Mouse (Mus musculus): ENCODE measurements at regions not wholly inside any gene's neighbourhood (a gene's known extent, or its start where the extent isn't known, plus 50 kb on each side); places are given as distances from the start of the nearest gene placed in this dataset.

- no peak for DNase-seq
Observed at GRCm38 (mm10) chr4:55802101-55802500, 269.8 kb upstream of the Klf4 start.

DNA sequence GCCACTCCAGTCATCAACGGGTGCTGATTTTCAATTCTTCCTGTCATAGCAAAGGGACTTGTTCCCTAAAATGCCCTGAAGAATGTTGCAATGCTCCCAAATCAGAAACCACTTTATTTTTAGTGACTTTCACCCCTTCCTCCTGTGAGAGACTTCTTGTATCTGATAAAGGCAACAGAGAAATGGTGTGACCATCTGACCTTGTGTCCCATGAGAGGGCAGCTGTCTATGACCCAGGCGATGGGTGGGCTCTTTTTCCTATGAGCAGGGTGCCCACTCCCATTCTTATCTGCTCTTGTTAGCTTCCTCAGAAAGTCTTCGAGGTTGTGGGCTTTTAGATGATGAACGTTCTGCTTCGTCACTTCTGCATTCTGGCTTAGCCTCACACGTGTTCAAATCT lies 265.8 kb upstream of the Klf4 start:
- no peak for DNase-seq

GRCm38 (mm10) chr4:55781329-55781847 lies 249.1 kb upstream of the Klf4 start:
- no peak for DNase-seq

GRCm38 (mm10) chr4:55779581-55779980 lies 247.3 kb upstream of the Klf4 start:
- no peak for DNase-seq

- DNase-seq = no peak
Observed at GRCm38 (mm10) chr4:55775858-55776257, 243.6 kb upstream of the Klf4 start.

DNA sequence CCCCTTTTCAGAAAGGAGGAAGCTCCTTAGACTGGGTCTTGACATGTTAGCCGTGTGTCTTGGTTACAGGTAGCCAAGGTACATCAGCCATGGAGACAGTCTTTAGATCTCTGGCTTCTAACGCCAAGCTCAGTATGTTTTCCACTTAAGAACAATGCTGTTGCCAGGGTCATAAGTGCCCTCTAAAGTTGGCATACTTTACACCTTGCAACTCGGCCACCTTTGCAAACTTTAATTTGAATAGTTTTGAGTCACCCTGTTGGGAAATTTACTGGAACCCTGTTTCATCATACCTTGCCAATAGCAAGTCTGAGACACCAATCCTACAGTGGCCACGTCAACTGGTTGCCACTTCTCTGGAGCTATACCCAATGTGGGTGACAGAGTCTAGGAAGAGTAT lies 242.3 kb upstream of the Klf4 start:
- no peak for DNase-seq

GRCm38 (mm10) chr4:55769656-55770055 lies 237.4 kb upstream of the Klf4 start:
- no peak for DNase-seq

- no peak for DNase-seq
Observed at GRCm38 (mm10) chr4:55768325-55768724, 236.1 kb upstream of the Klf4 start.

- no peak for DNase-seq
Observed at GRCm38 (mm10) chr4:55767133-55767532, 234.9 kb upstream of the Klf4 start.

- DNase-seq = no peak
Observed at GRCm38 (mm10) chr4:55765780-55766179, 233.5 kb upstream of the Klf4 start.

- no peak for DNase-seq
Observed at GRCm38 (mm10) chr4:55763112-55763511, 230.8 kb upstream of the Klf4 start.

DNA sequence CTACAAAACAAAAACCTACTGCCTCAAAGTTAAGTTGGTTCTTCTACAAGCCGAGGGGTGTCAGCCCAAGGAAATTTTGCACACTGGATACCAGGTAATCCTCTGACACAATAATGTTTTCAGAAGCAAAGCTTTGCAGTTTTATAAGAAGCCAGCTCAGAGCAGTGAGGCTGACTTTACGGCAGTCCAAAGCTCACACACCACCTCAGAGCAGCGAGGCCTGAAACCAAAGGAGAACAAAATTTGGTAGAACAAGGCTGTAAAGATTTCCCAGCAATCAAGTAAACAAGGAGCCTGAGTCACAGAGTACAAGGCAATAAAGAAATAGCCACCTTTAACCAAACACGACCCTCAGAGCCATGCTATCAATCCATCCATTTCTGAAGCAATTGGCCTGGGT lies 230.1 kb upstream of the Klf4 start:
- no peak for DNase-seq

GRCm38 (mm10) chr4:55757148-55757927 lies 225.1 kb upstream of the Klf4 start:
- no peak for DNase-seq

DNA sequence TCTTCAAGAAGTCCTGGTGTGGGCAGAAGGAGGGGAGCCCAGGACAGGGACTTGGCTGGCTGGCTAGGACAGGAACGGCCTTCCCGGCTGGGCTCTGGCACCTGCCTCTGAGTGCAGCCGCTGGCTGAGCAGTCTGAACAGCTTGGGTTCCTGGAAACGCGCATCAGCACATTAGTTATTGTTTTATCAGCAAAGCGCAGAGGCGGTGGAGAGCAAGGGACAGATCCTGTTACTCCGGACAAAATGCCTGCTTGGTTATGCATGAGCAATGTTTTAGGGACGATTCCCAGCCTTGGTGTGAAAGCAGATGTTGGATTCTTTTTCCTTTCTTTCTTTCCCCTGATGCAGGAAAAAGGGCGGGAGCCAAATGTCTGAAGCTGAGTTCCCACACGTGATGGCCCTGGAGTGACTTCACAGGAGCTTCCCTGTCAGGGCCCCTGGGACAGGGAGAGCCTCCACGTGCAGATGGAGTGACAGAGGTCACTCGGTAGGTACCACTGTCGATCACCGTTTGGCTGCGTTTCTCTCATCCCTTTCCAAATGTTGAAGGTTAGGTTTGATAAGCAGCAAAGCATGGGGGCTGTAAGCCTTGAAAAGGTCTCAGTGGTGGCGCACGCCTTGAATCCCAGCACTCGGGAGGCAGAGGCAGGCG lies 217.8 kb upstream of the Klf4 start:
- no peak for DNase-seq

GRCm38 (mm10) chr4:55741355-55741754 lies 209.1 kb upstream of the Klf4 start:
- DNase-seq = no peak

DNA sequence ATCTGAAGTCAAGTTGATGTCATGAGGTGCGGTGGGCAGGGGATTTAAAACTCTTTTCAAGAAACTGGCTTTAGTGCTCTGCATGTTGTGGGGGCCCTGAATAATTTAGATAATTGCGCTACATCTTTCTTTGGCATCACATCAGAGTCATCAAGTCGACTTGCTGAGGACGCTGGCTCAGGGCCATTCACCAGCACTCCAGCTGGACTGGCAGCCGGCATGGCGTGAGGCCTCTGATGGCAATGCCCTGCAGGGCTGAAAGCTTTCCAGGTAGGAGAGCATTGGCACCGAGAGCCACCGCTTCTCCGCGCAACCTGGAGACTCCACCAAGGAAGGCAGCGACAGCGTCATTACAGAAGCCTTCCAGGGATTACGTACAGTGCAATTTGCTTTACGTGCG lies 207.8 kb upstream of the Klf4 start:
- peak; percentile 70 to 78 for DNase-seq

- no peak for DNase-seq
Observed at GRCm38 (mm10) chr4:55738714-55739113, 206.4 kb upstream of the Klf4 start.

DNA sequence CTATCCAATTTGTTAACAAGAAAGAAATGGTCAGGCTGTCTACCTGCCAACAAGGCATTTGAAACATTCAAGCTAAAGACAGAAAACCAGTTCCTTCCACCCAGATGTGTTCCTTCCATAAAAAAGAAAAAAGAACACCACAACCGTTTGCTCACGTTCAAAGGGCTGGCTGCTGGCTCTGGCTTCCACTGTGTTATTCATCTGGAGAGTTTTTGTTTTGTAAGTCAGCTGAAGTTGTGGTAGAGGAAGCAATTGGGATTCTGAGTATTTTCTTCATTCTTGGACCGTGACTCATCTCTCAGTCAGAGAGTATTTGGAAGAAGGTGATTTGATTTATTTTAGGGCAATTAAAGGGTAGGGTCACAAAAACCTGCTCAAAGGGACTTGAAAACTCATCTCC lies 203.2 kb upstream of the Klf4 start:
- DNase-seq = no peak

DNA sequence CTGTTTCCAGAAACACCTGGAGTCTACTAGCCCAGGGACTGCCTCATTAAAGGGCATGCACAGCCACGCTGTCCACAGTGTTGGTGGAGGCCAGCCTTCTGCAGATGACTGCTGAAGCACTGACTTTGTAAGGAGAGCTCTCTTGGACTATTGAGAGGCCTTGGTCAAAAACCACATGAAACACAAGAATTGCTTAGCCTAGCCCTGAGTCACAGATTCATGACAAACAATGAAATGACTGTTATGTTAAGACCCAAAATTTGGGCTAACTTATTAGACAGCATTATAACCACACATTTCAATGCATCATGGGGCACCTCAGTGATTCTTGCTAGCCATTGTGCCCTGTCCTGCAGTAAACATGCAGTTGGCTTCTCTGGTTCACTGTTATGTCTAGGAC lies 202.1 kb upstream of the Klf4 start:
- no peak for DNase-seq

GRCm38 (mm10) chr4:55733223-55733622 lies 201.0 kb upstream of the Klf4 start:
- no peak for DNase-seq

DNA sequence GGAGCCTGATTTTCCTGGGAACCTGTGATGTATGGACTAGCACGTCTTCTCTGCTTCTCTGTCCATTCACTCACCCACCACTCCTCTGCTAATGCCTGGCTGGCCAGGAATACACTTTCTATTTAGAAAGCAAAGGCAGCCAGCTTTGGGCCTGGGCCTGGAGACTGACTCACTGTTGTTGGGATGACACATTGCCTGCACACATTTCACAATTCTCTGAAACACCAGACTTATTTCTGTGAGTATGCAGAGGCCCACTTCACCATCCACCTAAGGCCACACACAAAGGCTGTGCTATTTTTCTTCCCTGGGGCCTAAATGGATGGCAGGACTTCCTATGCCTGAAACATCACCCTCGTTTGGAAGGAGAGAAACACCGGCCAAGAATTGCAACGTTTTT lies 199.7 kb upstream of the Klf4 start:
- DNase-seq = no peak

- no peak for DNase-seq
Observed at GRCm38 (mm10) chr4:55730266-55730665, 198.0 kb upstream of the Klf4 start.

GRCm38 (mm10) chr4:55727178-55727577 lies 194.9 kb upstream of the Klf4 start:
- no peak for DNase-seq

DNA sequence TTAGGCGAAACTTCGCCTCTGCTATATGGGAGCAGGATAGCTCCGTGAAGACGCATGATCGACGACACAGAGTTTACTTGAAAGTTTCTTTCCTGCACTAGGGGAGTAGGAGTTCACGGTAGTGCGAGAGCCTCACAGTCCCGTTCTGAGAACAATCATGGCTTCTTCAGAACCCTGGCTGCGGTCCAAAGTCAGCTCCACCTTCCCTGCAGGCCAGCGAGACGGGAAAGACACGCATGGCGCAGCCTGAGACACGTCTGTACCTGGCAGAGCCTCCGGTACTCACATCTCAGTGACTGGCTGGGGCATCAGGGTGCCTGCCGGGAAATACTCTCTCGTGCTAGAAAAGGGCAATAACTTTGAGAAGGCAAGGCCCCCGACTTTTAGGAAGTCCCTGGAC lies 193.8 kb upstream of the Klf4 start:
- no peak for DNase-seq

All from cerebellum, postnatal 36 days (tissue).